Mouse (Mus musculus) thymus, postnatal 14 days (tissue): ENCODE results near the gene Sec31a.
A peak's percentile ranks its signal among the peaks of the same experiment; 100 is the strongest.

Source experiments
- DNase-seq: peaks from one replicate; pipeline ENCODE4 v3.0.0; 2021

The Sec31a gene

DNA sequence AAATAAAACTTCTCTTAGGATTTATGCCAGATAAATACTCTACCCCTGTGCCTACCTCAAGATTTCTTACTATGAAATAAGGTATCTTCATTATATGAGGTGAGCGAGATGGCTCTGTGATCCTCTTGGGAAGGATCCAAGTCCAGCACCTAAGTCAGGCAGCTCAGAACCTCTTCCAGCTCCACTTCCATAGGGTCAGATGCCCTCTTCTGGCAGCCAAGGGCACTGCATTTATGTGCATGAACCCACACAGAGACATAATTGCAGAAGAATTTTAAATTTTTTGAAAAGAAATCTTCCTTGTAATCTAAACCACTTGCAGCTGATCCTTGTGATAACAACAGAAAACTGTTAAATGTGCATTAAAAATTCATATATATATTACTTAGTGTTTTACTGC lies 70.9 kb downstream of the Sec31a start:
- DNase-seq: peak; percentile 44

DNA sequence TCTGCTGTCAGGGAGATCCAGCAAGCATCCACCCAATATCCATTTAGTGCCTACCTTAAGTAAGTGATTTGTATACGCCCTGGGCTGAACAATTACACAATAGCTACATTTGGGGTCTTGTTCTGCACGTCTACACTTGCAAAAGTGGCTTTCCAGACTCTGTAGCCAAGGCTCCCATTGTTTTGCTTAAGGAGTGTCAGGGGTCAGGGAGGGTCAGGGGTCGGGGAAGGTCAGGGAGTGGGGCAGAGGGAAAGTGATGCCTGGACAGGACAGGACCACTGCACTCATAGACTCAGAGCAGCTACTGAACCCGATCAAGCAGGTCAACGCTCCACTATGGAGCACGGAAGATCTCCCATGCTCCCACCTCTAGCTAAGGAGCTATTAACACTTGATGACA lies 72.9 kb downstream of the Sec31a start:
- no peak for DNase-seq

DNA sequence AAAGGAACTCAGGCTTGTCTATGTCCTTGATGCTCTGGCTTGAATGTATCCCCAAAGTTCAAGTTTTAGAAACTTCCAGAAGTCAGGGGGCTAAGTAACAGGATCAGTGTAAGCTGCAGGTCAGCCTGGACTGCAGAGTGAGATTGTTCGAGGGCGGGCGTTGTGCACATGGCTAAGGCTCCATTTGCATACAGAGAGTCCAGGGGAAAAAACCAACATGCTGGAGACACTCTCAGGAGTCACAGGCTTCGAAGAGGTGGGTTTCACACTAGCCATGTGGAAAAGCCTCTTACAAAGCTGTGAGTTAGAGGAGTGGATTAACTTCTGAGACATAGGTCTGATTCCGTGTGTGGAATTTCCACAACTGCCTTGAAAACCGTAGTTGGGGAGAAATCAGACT lies 73.6 kb downstream of the Sec31a start:
- DNase-seq: no peak

DNA sequence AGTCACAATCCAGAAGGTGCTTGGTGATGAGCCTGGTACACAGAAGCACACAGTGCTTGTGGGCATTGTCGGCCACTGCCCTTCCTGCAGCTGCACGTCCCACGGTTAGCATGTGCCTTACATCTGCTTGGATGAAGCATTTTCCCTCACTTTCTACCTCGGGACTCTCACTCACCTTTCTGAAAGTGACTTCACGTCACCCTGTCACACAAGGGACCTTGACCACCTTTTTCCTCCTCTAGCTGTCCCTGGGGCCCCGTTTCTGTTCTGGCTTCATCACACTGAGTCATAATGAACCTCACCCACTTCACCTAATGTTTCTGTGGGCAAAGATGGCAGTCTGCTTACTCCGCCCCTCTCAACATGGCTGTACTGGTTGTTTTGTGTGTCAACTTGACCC lies 75.0 kb downstream of the Sec31a start:
- no peak for DNase-seq

DNA sequence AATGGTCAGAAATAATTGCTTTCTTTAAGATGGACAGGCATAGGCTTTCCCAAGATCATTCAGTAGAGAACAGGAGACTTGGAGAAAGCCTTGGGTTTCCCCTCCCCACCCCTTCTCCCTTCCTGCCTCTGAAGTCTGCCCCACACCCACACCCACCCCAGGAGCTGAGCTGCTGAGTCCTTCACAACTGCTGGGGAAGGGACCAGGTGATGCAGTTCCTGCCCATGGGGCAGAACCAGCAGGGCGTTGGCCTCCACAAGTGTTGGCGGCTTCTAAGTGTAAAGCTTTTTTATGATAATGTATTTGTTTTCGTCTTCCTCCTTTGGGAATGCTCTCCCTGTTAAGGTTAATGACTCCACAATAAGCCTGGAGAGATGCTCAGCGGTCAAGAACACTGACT lies 78.2 kb downstream of the Sec31a start:
- DNase-seq: no peak

DNA sequence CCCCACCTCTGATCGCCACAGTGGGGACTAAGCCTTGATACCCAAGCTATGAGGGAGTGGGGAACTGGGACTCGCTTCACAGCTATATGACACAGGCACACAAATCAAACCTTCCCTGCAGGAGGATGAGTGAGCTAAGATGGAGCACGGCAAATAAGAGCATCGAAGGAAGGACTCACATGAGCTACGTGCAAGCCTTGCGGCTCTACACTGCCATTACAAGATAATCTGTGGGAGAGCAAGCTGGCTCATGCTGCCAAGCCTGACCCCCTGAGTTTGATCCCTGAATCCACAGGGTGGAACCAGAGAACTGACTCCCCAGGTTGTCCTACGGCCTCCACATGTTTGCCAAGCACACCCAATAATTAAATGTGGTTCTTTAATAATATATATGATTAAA lies 79.2 kb downstream of the Sec31a start:
- DNase-seq: no peak

DNA sequence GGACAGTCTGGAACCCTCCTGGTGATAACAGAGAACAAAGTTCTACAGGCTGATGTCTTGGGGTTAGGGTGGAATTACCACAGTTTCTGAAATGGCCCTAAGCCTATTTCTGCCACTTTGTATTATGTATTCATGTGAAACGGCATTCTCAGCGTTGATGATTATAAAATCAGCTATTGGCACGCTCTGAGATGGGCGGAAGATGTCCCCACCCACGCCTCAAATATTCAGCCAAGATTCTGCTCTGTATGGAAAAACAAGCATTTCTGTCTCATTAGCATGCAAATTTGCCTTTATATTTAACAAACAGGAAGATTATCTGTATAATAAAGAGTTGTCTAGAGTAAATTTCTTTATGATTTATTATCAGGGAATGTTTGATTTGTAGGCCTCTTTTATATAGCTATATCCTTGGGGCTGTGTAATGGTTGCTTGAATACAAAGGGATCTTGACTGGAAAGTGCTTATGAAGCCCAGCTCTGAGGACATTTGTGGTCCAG lies 80.4 kb downstream of the Sec31a start:
- DNase-seq: no peak

DNA sequence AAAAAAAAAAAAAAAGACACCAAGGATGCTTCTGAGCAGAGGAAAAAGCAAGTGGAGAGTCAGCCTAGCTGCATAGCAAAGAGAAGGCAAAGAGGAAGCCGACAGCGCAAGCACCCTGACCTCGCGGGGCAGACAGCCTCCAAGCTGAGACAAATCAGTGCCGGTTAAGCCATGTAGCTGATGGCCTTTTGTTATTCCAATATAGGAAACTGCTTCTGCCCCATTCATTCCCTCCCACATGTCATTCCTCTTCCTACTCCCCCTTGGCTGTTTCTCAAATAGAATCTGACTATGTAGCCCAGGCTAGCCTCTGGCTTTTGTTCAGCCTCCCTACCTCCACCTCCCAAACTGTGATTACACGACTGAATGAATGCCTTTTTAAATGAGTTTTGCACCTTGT lies 81.3 kb downstream of the Sec31a start:
- no peak for DNase-seq

DNA sequence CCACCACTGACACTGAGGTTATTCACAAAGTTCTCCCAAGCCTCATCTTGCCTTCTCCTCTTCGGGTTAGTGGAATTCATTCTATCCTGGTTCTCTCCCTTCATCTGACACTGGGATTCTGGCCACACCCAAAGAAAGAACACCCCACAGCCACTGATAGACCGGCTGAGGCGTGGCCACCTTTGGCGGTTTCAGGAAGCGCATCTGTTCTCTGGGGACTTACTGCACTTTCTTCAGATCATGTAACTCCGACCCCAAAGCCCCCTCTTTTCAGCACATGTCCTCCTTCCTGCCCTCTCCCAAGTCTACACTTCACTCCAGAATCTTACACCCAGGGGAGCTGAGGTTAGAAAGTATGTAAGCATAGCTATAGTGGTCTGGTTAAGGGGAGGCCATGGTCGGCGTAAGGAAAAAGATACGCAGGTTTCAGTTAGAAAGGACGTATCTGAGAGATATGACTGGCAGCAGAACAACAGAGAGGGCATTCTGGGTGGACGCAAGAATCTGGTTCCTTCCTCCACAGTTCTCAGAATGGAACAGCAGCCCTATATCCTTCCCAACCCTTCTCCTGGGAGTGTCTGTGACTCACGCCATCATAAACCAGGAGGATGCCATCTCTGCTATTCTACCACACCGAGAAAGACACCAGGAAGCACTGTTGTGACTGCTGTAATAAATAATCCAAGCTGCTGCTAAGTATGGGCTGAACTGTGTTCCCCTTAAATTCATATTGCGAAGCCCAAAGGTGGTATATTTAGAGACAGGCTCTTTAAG lies 82.2 kb downstream of the Sec31a start:
- peak; percentile 52 for DNase-seq

DNA sequence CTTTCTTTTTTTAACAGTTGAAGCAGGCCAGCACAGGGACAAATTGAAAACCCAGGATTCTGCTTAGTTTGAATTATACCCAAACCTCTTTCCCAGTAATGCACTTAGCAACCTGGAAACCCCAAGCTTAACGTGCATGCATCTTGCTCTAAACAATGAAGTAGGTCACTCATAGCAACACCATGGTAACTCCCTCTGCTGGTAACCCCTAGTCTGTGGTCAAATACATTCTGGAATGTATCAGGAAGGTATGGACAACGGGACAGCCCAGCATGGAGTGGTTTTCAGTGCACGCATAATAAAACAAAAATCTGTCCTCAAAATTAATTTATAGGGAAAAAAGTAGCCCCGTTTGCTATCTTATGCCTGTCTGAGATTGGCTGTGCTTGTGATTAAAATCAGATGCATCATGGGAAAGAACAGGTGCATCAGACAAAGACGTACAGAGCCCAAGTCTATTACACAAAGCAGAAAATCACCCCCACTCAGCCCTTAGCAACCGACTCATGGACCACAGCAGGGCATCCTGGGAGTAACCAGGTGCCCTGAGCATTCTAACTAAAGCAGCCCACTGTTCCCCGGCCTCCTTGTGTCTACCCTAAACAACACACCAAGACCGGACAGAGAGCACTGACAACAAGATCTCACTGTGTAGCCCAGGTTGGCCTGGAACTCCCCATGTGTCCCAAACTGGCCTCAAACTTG lies 83.6 kb downstream of the Sec31a start:
- DNase-seq: no peak

DNA sequence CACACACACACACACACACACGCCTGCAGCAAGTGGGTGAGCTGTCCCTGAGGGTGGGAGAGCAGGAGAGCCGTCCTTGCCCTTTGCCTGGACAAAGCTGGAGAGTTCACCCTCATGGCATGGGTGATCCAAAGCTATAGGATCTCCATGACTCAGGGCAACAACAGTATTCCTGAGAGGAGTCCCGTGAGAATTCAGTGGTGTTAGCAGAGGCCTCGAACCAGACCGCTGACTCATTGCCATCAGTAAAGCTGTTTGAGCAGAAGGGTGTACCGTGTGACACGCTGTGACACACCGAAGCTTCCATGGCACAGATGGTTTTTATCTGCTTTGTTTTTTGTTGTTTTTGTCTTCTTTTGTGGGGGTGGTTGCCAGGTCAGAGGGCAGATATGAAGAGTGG lies 84.4 kb downstream of the Sec31a start:
- no peak for DNase-seq

DNA sequence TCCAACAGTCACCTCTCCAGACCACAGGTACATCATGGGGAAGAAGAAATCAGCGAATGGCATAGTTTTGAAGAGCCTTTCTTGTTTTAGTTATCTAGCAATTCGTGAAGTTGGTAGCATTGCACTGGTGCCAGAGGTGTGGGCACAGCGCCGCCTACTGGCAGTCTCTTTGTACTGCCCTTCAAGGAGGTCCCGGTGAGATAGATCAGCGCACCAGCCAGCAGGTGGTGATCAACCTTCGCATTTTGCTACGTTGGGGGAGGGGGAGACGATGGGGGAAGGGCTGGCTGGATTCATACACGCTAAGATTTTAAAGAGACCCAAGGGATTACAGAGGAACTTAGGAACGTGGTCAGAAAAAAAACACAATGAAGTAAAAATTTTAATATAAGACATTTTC lies 94.0 kb downstream of the Sec31a start:
- peak; percentile 82 for DNase-seq

DNA sequence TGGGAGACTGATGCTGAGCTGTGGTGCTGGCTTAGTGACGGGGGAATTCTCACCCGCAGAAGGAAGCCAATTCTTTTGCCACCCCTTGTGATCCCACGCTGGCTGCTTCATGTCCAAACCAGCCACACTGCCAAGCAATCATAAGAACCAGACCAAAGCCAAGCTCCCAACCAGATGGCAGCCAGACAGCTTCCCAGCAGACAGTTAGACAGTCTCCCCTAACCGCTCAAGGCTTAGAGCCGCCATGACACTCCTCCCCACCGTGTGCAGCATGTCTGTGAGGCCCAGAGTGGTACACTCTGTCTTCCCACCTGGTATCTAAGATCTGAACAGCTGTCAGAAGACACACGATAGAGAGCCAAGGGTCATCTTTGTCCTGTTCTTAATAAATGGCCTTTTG lies 98.2 kb downstream of the Sec31a start:
- DNase-seq: no peak

DNA sequence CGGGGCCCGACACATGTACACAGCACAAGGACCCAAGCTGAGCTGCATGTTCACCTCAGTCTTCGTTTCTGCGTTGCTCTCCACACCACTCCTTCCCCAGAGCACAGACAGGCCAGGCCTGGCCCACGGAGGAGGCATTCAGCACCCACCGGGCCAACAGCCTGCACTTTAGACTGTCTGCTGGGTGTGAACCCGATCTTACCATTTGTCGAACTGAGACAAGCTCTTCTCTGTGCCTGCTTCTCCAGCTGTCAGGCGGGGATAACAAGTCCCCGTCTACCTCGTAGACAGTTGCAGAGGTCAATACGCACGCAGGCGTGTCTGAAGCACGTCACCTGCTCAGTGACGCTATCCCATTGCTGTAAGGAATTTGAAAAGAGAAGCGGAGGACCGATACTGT lies 99.0 kb downstream of the Sec31a start:
- DNase-seq: no peak

DNA sequence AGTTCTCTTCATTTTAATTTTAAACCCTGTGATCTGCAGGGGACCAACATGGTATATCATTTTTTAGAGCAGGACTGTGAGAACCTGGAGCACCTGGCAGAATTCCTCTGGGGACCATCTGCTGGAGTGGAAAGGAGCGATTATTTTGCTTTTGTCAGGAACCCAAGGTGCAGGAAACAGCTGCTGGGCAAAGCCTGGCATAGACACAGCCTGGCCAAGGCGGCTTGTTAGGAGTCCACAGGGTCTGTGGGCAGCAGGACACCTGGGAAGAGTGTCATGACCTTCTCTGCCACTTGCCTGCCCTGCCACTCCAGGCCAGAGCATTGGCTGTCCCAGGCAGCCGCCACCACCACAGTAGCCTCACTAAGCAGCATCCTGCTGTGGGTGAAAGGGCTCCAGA lies 100.4 kb downstream of the Sec31a start:
- DNase-seq: no peak

DNA sequence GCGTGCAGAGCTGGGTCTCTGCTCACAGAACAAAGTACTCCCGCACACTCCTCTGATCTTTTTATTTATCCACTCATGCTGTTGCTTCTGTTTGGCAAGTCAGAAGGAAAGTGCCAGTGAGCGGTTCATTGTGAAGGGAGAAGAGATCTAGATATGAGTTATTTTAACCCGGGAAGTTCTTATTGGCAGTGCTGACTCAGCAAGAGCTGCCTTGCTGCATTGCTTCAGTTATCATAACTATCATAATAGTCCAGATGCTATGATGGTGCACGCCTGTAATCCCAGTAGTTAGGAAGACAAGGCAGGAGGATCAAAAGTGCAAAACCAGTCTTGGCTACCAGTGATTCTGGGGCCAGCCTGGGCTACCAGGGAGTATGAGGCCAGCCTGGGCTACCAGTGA lies 103.6 kb downstream of the Sec31a start:
- no peak for DNase-seq
